Mouse (Mus musculus) thymus, postnatal 25 days (tissue): Measurements from ENCODE around the gene Plk5.
A peak's percentile ranks its signal among the peaks of the same experiment; 100 is the strongest.

Experiments used
- DNase-seq: peaks from one replicate; pipeline ENCODE4 v3.0.0; 2022

Gene Plk5

GRCm38 (mm10) chr10:80356001-80356682, at the start of gene Plk5:
Gene Plk5, plus strand, starts transcription at chr10:80356459.
- no peak for DNase-seq

GRCm38 (mm10) chr10:80311560-80311959, 44.7 kb upstream of the Plk5 start:
- DNase-seq = no peak

- no peak for DNase-seq
Observed at GRCm38 (mm10) chr10:80312586-80313504, 43.4 kb upstream of the Plk5 start.

- DNase-seq = no peak
Observed at GRCm38 (mm10) chr10:80313627-80314201, 42.5 kb upstream of the Plk5 start.

- DNase-seq = no peak
Observed at GRCm38 (mm10) chr10:80314494-80315001, 41.7 kb upstream of the Plk5 start.

- no peak for DNase-seq
Observed at GRCm38 (mm10) chr10:80315315-80315714, 40.9 kb upstream of the Plk5 start.

- no peak for DNase-seq
Observed at GRCm38 (mm10) chr10:80316359-80316781, 39.9 kb upstream of the Plk5 start.

- DNase-seq = no peak
Observed at GRCm38 (mm10) chr10:80317011-80317410, 39.2 kb upstream of the Plk5 start.

- DNase-seq = peak; percentile 89
Observed at GRCm38 (mm10) chr10:80320340-80320760, 35.9 kb upstream of the Plk5 start, which contains the start of gene 2310011J03Rik. Gene 2310011J03Rik, minus strand, starts transcription at chr10:80320537.

GRCm38 (mm10) chr10:80321014-80321669, 35.1 kb upstream of the Plk5 start:
- no peak for DNase-seq

GRCm38 (mm10) chr10:80321670-80322581, 34.3 kb upstream of the Plk5 start:
- no peak for DNase-seq

GRCm38 (mm10) chr10:80322811-80323211, 33.4 kb upstream of the Plk5 start:
- DNase-seq = peak; percentile 32

- peak; percentile 56 for DNase-seq
Observed at GRCm38 (mm10) chr10:80323261-80324119, 32.8 kb upstream of the Plk5 start.

- no peak for DNase-seq
Observed at GRCm38 (mm10) chr10:80324120-80325037, 31.9 kb upstream of the Plk5 start.

GRCm38 (mm10) chr10:80325045-80325444, 31.2 kb upstream of the Plk5 start:
- no peak for DNase-seq

GRCm38 (mm10) chr10:80329273-80330081, 26.8 kb upstream of the Plk5 start, which contains the start of the genes Pcsk4 and Reep6:
Gene Pcsk4, minus strand, starts transcription at chr10:80329498.
Gene Reep6, plus strand, starts transcription at chr10:80329953.
- DNase-seq = peak; percentile 71

GRCm38 (mm10) chr10:80330084-80330483, 26.2 kb upstream of the Plk5 start:
- no peak for DNase-seq

GRCm38 (mm10) chr10:80330888-80331287, 25.4 kb upstream of the Plk5 start:
- DNase-seq = no peak
